Mouse (Mus musculus) midbrain, embryonic 16.5 days (tissue): ENCODE data around the gene Kcnk15. TPM values are rescaled to one million over a fixed set of nuclear protein-coding genes. Genes with fewer than 3 reads are reported as not detected.
A peak's percentile ranks its signal among the peaks of the same experiment; 100 is the strongest.

Experiments used
- ATAC-seq: fragments of 200-750 bp; cut with Nextera tagmentation; 2 replicates; pipeline ENCODE4 v1.8.0; 2017; ENCODE audit warnings: moderate TSS enrichment
- H3K27ac ChIP-seq: fragments of 300-500 bp; sonication (generic); 2 replicates; pipeline ENCODE4 v1.5.1; 2014; ENCODE audit warnings: mild to moderate bottlenecking, low read length, mixed read lengths
- H3K27me3 ChIP-seq: fragments of 300-500 bp; sonication (generic); 2 replicates; pipeline ENCODE4 v1.6.1; 2014; ENCODE audit warnings: low read depth, low read length, mixed read lengths; ENCODE audit not compliant: control insufficient read depth, insufficient read depth
- H3K36me3 ChIP-seq: fragments of 300-500 bp; sonication (generic); 2 replicates; pipeline ENCODE4 v1.6.1; 2014; ENCODE audit warnings: mild to moderate bottlenecking, low read length, moderate library complexity, mixed read lengths; ENCODE audit not compliant: control insufficient read depth, insufficient read depth
- H3K4me1 ChIP-seq: fragments of 300-500 bp; sonication (generic); 2 replicates; pipeline ENCODE4 v1.6.1; 2014; ENCODE audit warnings: mild to moderate bottlenecking, low read length, mixed read lengths; ENCODE audit not compliant: control insufficient read depth, insufficient read depth
- H3K4me2 ChIP-seq: fragments of 300-500 bp; sonication (generic); 2 replicates; pipeline ENCODE4 v1.6.1; 2014; ENCODE audit warnings: mild to moderate bottlenecking, low read length, mixed read lengths
- H3K4me3 ChIP-seq: fragments of 300-500 bp; sonication (generic); 2 replicates; pipeline ENCODE4 v1.5.1; 2014; ENCODE audit warnings: low read depth, mild to moderate bottlenecking, low read length, moderate library complexity, mixed read lengths
- H3K9ac ChIP-seq: fragments of 300-500 bp; sonication (generic); 2 replicates; pipeline ENCODE4 v1.6.1; 2014; ENCODE audit warnings: low read depth, low read length, mixed read lengths
- H3K9me3 ChIP-seq: fragments of 300-500 bp; sonication (generic); replicated peaks from 2 replicates; pipeline ENCODE4 v1.6.1; 2014; ENCODE audit warnings: mild to moderate bottlenecking, low read length, mixed read lengths; ENCODE audit not compliant: control insufficient read depth, poor library complexity, severe bottlenecking
- WGBS: fragments of 180-500 bp; shearing (Covaris S2); extraction: QIAGEN DNeasy Blood & Tissue Kit; methylation state at CpG from one replicate; pipeline ENCODE4 v1.1.7; 2014; 5-methylcytosine and 5-hydroxymethylcytosine counted together
- polyA plus RNA-seq: library from polyadenylated mRNA; unstranded; fragments of >200 nt; fragmentation: Nextera tagmentation; extraction: Ambion mirVana; gene quantifications from 2 replicates; pipeline ENCODE4 v1.2.1, GENCODE M21; 2015

Kcnk15 gene
- polyA plus RNA-seq, 1 experiment from 2014 or later: 0.33 TPM

GRCm38 (mm10) chr2:163889411-163889810, 36.0 kb downstream of the Kcnk15 start:
- H3K9me3 ChIP-seq: no peaks in the 10 kb centered on the region
- H3K36me3 ChIP-seq: no peaks in the 10 kb centered on the region
- no peak overlapping the region for H3K27ac ChIP-seq
- no peak overlapping the region for H3K9ac ChIP-seq
- H3K4me2 ChIP-seq: no peak overlapping the region
- no peaks in the 10 kb centered on the region for H3K27me3 ChIP-seq
- peaks cover 6% of the 10 kb centered on the region; the same call in 1 of the 2 replicates for H3K4me1 ChIP-seq
- ATAC-seq: no peak
- no peak overlapping the region for H3K4me3 ChIP-seq
- WGBS: 41% methylated on average over 6 of the region's 6 CpGs

GRCm38 (mm10) chr2:163890586-163890985, 37.1 kb downstream of the Kcnk15 start:
- WGBS: 58% methylated on average over 11 of the region's 11 CpGs
- Histone ChIP-seq H3K27me3 (no peaks in the 10 kb centered on the region), H3K4me2 (no peak overlapping the region), H3K9ac (no peak overlapping the region), H3K4me1 (peaks cover 6% of the 10 kb centered on the region; the same call in 1 of the 2 replicates), H3K36me3 (no peaks in the 10 kb centered on the region), H3K9me3 (no peaks in the 10 kb centered on the region), H3K4me3 (no peak overlapping the region), H3K27ac (no peak overlapping the region)
- ATAC-seq: peak; percentile 56; the same call in 1 of the 2 replicates

GRCm38 (mm10) chr2:163891271-163891670, 37.8 kb downstream of the Kcnk15 start:
- H3K9ac ChIP-seq: no peak overlapping the region
- 91% methylated on average over 11 of the region's 11 CpGs for WGBS
- H3K4me3 ChIP-seq: no peak overlapping the region
- no peak overlapping the region for H3K4me2 ChIP-seq
- H3K4me1 ChIP-seq: peaks cover 6% of the 10 kb centered on the region; the same call in 1 of the 2 replicates
- peak overlapping the region; percentile 7; the same call in 1 of the 2 replicates for H3K27ac ChIP-seq
- no peaks in the 10 kb centered on the region for H3K9me3 ChIP-seq
- H3K27me3 ChIP-seq: no peaks in the 10 kb centered on the region
- ATAC-seq: no peak
- no peaks in the 10 kb centered on the region for H3K36me3 ChIP-seq

GRCm38 (mm10) chr2:163893446-163894370, 40.3 kb downstream of the Kcnk15 start:
- no peak overlapping the region for H3K27ac ChIP-seq
- no peaks in the 10 kb centered on the region for H3K36me3 ChIP-seq
- ATAC-seq: no peak
- no peak overlapping the region for H3K4me2 ChIP-seq
- H3K4me3 ChIP-seq: no peak overlapping the region
- H3K9ac ChIP-seq: no peak overlapping the region
- WGBS: 66% methylated on average over 7 of the region's 7 CpGs
- peaks cover 6% of the 10 kb centered on the region; the same call in 1 of the 2 replicates for H3K4me1 ChIP-seq
- H3K27me3 ChIP-seq: no peaks in the 10 kb centered on the region
- H3K9me3 ChIP-seq: no peaks in the 10 kb centered on the region

- H3K27ac ChIP-seq: no peak overlapping the region
- peaks cover 10% of the 10 kb centered on the region; the same call in 1 of the 2 replicates for H3K4me1 ChIP-seq
- H3K27me3 ChIP-seq: no peaks in the 10 kb centered on the region
- no peaks in the 10 kb centered on the region for H3K9me3 ChIP-seq
- no peak overlapping the region for H3K9ac ChIP-seq
- H3K4me3 ChIP-seq: no peak overlapping the region
- H3K36me3 ChIP-seq: no peaks in the 10 kb centered on the region
- no peak overlapping the region for H3K4me2 ChIP-seq
- 76% methylated on average over 2 of the region's 2 CpGs for WGBS
- ATAC-seq: no peak
Observed at GRCm38 (mm10) chr2:163895156-163895555, 41.7 kb downstream of the Kcnk15 start.

- H3K36me3 ChIP-seq: no peaks in the 10 kb centered on the region
- no peaks in the 10 kb centered on the region for H3K27me3 ChIP-seq
- H3K27ac ChIP-seq: no peak overlapping the region
- no peak overlapping the region for H3K4me3 ChIP-seq
- H3K4me2 ChIP-seq: no peak overlapping the region
- 94% methylated on average over 7 of the region's 7 CpGs for WGBS
- no peak overlapping the region for H3K9ac ChIP-seq
- H3K4me1 ChIP-seq: peaks cover 5% of the 10 kb centered on the region; the same call in 1 of the 2 replicates
- ATAC-seq: no peak
- no peaks in the 10 kb centered on the region for H3K9me3 ChIP-seq
Observed at GRCm38 (mm10) chr2:163897026-163897425, 43.6 kb downstream of the Kcnk15 start.

- Histone ChIP-seq H3K4me1 (peaks cover 5% of the 10 kb centered on the region; the same call in 1 of the 2 replicates), H3K27me3 (no peaks in the 10 kb centered on the region), H3K4me3 (no peak overlapping the region), H3K36me3 (no peaks in the 10 kb centered on the region), H3K9ac (no peak overlapping the region), H3K27ac (no peak overlapping the region), H3K4me2 (no peak overlapping the region), H3K9me3 (no peaks in the 10 kb centered on the region)
- no peak for ATAC-seq
- 82% methylated on average over 7 of the region's 7 CpGs for WGBS
Observed at GRCm38 (mm10) chr2:163897988-163898535, 44.6 kb downstream of the Kcnk15 start.

GRCm38 (mm10) chr2:163899910-163900411, 46.5 kb downstream of the Kcnk15 start:
- 46% methylated on average over 14 of the region's 14 CpGs for WGBS
- Histone ChIP-seq H3K27ac (peak overlapping the region; percentile 73), H3K4me3 (no peak overlapping the region), H3K4me1 (peaks cover 5% of the 10 kb centered on the region; the same call in 1 of the 2 replicates), H3K9ac (no peak overlapping the region), H3K9me3 (no peaks in the 10 kb centered on the region), H3K4me2 (no peak overlapping the region), H3K36me3 (no peaks in the 10 kb centered on the region), H3K27me3 (no peaks in the 10 kb centered on the region)
- peak; percentile 34; the same call in 1 of the 2 replicates for ATAC-seq

- H3K9me3 ChIP-seq: no peaks in the 10 kb centered on the region
- no peak overlapping the region for H3K27ac ChIP-seq
- peaks cover 5% of the 10 kb centered on the region; the same call in 1 of the 2 replicates for H3K4me1 ChIP-seq
- no peak for ATAC-seq
- no peak overlapping the region for H3K4me3 ChIP-seq
- H3K36me3 ChIP-seq: no peaks in the 10 kb centered on the region
- H3K4me2 ChIP-seq: no peak overlapping the region
- 96% methylated on average over 7 of the region's 7 CpGs for WGBS
- no peaks in the 10 kb centered on the region for H3K27me3 ChIP-seq
- H3K9ac ChIP-seq: no peak overlapping the region
Observed at GRCm38 (mm10) chr2:163901043-163901442, 47.6 kb downstream of the Kcnk15 start.
